Mouse (Mus musculus): ENCODE measurements around the gene Dynlrb2.

Dynlrb2 gene

DNA sequence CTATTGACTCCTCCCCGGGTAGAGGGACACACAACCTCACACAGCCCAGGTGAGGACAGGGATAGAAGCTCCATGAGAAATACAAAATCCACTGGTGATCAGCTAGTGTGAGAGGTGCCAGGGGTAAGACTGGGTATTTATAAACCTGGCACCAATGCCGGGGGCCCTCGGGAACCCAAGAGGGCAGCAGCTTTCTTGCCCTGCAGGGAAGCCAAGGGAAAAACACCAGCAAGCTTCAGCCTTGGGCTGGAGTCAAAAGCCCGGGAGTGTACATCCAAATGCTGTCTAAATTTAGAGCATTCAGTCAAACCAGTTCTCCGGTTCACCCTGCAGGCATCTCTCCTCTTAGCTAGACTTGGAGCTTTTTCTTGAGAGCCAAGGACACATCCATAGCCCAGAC, 38.1 kb downstream of the Dynlrb2 start:
- DNase-seq (ENCODE audit: low spot score), result no peak

- DNase-seq (ENCODE audit: low spot score), result no peak
Measured at GRCm38 (mm10) chr8:116543366-116543765, 38.6 kb downstream of the Dynlrb2 start.

GRCm38 (mm10) chr8:116552255-116552654, 47.5 kb downstream of the Dynlrb2 start:
- DNase-seq (ENCODE audit: low spot score), result no peak

DNA sequence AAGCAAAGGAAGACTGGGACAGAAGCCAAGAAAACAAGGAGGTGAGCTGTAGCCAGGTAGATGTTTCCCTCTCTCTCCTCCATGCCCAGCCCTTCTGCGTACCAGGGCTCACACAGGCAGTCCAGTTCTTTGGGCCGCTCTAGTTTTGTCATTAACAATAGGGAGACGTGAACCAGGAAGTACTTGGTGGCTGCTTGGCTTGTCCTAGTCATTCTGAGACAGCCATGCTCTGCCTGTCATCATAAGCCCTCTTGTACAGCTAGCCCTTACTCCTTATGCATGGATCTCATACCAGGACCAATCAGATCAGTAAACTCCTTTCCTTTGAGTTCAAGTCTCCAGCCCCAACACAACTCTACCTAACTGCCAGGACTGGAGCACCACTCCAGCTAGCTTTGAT, 48.0 kb downstream of the Dynlrb2 start:
- no peak for DNase-seq (ENCODE audit: low spot score)
